Mouse (Mus musculus): ENCODE results near the gene Cyp11a1.
A peak's percentile ranks its signal among the peaks of the same experiment; 100 is the strongest.

Gene Cyp11a1

DNA sequence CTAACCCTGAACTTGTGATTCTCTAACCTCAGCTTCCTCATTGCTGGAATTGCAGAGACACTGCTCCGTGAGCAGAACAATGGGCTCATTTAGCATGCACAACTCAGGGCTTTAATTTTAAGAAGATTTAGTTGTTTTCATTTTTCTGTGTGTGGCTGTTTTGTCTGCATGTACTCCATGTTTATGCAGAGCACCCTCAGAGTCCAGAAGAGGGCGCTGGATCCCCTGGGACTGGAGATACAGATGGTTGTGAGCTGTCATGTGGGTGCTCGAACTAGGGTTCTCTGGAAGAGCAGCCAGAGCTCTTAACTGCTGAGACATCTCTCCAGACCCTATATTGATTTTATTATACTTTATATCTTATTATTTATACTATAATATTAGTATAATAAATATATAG is 3.4 kb downstream of the Cyp11a1 start:
- no peak for DNase-seq

DNA sequence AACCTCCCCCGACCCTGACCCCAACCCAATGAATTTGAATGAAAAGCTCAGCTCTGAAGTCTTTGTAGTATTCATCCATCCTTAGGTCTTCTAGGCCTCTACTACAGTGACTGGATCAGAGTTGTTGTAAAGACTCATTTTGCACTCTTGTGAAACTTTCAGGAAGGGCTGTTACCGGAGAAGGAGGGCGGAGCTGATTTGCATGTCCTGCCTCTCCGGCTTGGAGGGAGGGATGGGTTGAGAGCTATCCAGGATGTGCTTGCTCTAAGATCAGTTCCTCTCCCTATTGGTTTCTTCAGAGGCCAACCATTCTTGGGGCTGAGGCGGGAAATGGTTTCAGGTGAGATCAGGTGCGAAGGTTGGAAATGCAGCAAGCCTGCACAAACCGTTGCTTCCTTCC is 4.8 kb downstream of the Cyp11a1 start:
- DNase-seq: no peak

DNA sequence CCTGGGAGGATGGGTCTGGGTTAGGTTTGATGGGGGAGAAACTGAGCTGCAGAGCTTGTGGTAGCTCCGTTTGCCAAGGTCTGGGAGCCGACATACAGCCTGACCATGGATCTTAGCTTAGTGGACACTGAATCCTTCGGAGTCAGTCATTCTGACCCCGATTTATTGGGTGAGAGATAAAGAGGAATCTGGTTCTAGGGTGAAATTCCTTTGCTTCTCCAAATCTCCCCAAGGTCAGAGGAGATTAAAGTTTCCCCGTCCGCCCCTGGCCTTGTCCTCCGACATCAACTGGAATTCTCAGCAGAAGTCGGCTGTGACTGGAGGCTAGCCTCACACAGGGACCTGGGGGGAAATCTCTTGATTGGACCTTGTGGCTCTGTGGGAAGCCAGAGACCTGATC is 5.3 kb downstream of the Cyp11a1 start:
- no peak for DNase-seq

DNA sequence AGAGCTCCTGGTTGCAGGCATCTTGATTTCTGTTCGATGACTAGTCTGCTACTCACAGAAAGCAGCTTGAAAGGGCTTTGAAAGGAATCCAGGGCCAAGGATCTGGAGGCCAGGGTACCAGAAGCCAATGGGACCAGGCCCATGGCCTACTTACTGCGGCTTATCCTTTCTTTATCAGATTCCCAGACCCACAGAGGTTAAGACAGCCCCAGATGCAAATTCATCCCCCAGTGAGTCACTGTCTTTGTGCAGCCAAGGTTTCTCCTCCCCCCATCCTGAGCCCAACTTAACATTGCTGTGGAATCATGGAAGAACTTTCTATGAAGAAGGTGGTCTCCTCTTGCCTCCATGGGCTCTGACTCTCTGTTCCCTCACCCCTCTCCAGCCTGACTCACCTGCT is 6.3 kb downstream of the Cyp11a1 start:
- no peak for DNase-seq

DNA sequence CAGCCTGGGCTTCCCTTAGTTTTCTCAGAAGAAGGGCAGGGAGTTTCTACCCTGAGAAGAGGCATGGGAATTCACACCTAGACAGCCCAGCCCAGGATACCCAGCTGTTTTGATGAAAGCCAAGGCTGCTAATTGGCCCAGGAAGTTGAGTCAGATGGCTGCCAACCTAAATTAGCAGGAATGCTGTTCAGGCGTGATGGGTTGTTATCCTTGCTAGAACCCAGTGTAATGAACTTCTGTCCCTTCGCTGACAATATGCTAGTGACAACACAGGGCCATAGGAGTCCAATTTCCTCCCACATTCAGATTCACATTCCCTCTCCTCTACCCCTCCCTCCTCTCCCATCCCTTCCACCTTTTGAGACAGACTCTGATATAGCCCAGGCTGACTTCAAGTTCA is 6.7 kb downstream of the Cyp11a1 start:
- DNase-seq: no peak

DNA sequence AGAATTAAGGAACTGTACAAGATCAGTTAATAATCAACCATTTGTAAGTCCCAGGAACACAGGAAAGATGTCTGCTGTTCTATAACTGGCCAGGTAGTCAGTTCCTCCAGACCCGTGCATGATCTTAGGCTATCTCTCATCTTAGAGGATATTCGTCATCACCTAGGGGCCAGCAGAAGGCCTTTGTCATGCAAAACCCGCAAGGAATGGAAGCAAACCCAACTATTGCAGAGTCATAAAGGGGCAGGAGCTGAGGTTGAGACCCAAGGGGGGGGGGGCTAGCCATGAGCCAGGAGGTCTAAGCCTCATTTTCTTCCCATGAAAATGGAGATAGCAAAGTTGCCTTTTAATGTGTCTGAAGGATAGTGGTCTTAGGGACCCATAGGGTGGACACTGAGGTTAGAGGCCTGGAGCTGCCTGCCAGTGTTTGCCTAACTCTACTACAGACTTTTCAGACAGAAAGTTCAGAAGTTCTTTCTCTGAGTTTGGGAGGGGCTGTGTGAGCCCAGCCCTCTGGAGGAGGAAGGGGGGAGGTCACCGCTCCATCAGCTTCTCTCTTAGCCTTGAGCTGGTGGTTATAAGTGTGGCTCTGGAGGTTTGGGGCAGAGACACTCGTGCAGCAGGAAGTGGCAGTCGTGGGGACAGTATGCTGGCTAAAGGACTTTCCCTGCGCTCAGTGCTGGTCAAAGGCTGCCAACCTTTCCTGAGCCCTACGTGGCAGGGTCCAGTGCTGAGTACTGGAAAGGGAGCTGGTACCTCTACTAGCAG is 8.4 kb downstream of the Cyp11a1 start:
- no peak for DNase-seq

DNA sequence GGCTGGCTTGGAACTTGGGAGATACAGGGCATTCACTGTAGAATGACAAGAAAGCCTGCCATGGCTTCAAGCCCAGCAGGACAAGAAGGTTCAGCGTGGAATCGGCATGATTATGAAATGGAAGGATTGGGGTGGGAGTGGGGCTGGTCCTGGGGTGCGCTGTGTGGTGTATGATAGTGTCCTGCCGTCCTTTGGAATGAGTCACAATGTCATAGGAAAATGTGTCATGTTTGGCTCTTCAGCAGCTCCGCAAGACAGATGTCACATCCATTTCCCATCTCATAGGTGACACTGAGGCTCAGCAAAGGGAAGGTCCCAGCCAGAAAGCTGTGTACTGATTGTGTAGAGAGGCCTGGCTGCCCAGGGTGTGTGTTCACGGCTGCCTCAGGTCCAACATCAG is 9.6 kb downstream of the Cyp11a1 start:
- DNase-seq: no peak

DNA sequence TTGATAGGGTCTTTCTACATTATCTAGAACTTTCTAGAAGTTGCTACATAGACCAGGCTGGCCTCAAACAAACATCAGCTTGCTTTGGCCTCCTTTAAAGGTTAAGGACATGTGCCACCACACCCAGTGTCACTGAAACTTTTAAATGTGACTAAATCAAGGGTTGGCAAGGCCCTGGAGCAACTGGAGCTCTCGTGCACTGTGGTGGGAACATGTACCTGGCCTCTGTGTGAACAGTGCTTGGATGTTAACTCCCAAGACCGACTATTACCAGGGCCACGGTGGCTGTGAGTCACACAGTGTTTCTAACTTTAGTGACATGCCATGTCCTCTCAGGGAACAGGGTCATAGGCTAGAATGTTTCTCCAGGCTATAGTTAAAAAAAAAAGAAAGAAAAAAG is 10.8 kb downstream of the Cyp11a1 start:
- DNase-seq: no peak

DNA sequence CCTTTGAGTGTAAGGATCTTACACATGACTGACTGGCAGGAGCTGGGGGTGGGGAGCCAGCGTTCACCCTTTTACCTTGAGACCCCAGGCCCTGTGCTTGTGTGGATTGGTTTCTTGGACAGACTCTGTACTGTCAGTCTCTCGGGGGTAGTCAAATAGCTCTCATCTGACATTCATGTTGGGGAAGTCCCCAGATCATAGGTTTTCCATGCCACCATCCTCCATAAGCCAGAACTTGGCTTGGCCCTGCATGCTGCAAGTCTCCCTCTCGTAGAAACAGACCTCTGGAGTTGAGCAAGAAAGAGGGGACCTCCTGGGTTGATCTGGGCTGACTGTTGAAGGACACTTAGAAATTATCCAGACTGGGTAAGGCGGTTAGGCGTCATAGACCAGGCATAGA is 12.2 kb downstream of the Cyp11a1 start:
- DNase-seq: no peak

DNA sequence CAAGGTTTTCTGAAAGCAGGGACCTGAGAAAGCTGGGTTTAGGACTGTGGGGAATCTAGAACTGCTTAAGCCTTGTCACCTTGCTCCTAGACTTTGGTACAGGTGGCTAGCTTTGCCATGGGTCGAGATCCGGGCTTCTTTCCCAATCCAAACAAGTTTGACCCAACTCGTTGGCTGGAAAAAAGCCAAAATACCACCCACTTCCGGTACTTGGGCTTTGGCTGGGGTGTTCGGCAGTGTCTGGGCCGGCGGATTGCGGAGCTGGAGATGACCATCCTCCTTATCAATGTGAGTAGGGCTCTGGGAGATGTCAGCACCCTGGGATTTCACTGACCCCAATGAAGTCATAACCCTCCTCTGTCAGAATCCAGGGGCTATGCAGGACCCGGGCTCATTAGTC is 19.8 kb downstream of the Cyp11a1 start:
- no peak for DNase-seq

DNA sequence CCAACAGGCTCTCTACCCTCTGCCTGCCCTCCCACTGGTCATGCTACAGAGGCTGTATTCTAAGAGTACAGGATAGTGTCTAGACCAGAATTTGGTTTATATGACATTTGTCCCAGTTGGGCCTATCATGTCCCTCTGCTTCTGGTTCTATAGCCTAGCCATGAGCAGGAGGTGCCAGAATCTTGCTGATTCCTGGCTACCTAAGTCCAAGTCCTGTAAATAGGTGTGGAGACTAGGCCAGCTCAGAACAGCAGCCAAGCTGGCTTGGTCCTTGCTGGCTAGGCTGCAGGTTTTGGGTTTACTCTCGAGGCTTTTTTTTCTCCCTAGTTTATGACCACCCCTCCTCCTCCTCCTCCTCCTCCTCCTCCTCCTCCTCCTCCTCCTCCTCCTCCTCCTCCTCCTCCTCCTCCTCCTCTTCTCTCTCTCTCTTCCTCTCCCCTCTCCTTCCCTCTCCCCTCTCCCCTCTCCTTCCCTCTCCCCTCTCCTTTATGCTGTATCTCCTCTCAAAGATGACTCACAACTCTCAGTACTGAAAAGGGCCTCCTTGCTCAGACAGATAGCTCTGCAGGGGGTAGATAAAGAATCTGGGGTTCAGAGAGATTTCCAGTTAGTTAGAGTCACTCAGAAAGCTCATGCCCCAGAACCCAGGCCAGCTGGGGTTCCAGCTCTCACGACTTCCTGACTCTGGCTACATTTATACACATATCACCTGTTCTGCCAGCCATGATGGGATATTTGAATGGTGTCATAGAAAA is 21.4 kb downstream of the Cyp11a1 start:
- DNase-seq: peak; percentile 15 to 16

DNA sequence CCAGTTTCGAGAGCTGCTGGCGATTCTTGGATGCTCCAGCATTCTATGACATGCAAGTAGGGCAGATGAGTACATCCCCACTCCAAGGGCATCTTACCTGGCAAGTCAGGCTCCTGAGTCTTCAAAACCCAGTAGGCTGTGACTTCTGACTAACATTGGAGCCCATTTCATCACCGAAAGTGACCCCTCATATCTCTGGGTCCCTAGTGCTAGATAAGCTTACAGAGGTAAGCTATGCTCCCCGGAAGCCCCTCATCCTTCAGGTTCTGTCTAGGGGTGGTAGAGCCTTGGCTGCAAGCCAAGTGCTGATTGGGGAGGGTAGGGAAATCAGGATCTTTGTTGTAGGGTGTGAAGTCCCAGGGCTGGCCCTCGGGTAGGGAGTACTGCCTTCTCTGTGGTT is 22.6 kb downstream of the Cyp11a1 start:
- no peak for DNase-seq

DNA sequence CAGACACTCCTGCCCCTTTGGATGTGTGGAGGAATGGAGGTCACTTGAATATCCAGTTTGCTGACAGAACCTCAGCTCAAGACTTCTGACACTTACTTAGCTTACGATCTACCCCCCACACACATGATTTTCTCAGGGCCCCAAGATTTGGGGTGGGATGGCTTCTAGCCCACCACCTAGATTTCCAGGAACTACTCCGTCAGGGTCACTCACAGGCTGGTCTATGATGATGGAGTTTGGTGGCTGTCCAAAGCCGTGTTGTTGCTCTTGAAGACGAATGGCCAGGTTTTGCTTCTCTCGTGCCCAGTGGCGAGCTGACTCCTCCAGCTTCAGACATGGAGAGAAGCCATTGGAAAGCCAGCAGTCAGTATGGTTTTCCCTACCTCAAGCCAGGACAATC is 23.4 kb downstream of the Cyp11a1 start:
- no peak for DNase-seq

DNA sequence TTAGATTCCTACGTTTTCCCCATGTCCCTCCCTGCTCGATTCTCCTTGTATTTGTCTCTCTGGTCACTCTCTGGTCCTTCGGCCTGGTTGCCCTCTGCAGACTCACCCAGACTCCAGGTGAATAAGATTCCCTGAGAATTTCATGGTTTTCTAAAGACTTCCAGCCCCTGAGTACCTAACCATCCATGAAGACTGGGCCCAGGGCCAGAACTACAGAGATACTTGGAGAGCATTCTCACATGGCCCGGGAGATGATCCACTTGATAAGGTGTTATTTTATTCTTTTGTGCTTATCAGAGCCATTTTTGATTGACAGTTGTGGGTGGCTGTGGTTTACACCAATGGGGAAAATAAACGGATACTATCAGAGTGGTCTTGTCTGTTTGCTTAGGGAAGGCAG is 25.7 kb downstream of the Cyp11a1 start:
- no peak for DNase-seq

DNA sequence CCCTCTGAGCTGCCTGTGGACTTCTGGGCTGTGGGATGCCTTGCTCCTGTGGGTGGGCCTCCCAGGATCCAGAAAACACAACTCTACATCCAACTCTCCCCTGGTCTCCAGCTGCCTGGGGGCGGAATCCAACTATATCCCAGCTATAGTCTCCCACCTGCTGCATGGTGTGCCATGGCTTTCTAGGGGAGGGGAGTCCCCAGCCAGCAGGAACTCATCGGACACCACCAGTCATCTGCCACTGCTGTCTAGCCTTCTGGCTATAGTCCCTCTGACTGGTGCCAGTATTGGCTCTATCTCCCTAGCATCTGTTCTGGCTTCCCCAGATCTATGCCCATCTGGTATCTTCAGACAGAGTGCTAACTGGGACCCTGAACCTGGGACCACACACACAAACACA is 29.3 kb downstream of the Cyp11a1 start:
- no peak for DNase-seq

DNA sequence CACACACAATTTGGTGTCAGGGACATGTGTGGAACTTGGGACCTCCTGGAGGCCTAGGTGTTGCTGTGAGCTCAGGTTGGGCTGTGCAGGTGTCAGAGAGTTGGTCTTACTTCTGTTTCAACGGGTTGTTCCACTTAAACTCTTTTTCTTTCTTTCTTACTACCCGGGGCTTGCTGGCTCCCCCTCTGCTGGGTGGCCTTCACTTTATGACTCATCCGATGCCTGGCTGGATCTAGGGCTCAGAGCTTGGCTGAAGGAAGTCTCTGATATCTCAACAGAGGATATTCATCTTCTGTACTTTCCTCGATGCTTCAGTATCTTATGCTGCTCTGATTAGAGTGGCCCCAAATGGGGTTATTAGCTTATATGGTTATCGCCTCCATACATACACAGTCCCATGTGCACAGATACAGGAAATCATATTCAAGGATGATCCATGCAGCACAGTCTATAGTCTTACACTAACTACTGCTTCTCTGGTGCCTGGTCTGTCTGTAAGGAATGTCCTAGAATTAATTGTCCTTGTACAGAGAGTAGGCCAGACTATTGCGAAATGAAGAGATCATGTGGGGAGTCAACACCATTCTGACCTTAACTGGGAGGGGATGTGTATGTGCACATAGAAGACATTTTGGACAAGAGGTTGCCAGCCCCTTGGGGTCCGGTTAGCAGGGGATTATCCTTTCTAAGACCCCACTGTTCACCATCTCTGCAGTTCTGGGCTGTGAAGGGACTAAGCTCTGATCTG is 29.9 kb downstream of the Cyp11a1 start:
- DNase-seq: no peak

DNA sequence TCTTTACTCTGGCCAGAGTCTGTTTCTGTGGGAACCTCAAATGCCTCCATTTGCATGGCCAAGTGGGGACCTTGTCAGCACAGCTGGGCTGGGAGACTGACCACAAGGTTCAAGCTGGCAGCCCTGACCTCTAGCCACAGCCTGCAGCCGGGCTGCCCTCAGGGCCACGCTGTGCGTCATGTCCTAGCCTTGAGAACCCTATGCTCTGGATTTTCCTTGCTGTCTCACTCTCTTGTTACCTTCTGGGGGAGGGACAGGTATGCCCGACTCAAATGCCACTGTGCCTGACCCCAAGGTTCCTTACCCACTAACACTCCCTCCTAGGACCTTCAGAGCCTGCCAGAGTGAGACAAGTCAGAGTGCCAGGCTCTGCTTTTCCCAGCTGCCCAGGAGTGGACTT is 30.8 kb downstream of the Cyp11a1 start:
- DNase-seq: no peak

DNA sequence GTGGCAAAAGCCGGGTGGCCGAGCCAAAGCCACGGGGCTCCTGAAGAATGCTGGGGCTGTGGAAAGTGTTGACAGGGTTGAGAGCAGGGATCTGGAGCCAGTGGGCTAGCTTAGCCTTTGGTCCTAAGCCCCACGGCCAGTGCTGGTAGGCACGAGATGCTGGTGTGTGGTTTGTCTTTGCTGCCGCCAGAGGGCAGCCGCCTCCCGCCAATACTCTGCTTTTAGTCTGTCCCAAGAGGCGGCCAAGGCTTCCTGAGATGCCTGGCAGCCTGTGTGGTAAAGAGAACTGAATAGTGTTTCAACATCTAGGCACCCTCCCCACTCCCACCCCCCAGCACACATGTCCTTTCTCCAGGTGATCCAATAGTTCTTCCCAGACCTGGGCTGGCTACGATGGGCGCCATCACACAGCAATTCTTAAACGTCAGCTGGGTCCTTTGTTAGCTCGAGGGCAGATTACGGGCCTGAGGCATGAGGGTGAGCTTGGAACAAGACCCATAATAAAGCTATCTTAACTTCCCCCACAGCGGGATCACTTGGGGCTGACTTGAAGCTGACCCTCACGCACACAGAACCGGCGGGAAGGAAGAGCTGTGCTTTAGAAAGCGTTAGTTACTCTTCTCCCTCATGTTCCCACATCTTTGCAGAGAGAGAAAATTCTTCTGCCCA is 32.4 kb downstream of the Cyp11a1 start:
- DNase-seq: peak; percentile 69 to 87

DNA sequence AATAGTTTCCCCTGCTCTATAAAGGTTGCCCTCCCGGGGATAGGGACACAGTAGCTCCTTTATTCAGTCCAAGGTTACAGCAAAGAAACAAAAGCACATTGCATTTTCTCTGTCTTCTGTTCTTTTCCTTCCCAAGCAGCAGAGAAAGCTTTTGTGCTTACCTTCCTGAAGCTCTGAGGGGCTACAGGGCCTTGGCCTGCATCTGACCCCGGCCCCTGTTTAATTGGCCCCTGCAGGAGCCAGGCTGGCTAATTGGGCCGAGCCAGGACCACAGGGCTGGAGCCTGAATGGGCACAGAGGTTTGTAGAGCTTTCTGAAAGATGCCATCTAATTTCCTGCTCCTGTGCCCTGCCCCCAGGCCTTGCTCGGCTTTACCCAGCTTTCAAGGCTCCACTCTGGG is 34.8 kb downstream of the Cyp11a1 start:
- no peak for DNase-seq

DNA sequence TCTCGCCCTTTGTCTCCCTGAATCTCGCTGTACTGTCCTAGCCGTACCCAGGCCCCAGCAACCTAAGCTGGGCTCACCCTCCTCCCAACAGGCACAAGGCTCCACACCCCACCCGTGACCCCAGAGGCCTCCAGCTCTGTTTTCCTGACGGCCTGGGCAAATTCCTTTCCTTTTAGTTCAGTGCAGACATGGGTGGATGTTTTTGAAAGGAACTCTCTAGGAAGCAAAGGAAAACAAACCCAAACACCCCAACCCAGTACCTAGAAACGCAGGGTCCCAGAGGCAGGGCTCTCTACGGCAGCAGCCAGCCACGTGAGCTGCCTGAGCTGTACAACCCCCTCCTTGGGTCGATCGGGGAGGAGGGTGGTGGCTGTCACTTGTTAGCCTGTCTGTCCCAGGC is 36.2 kb downstream of the Cyp11a1 start:
- DNase-seq: no peak

DNA sequence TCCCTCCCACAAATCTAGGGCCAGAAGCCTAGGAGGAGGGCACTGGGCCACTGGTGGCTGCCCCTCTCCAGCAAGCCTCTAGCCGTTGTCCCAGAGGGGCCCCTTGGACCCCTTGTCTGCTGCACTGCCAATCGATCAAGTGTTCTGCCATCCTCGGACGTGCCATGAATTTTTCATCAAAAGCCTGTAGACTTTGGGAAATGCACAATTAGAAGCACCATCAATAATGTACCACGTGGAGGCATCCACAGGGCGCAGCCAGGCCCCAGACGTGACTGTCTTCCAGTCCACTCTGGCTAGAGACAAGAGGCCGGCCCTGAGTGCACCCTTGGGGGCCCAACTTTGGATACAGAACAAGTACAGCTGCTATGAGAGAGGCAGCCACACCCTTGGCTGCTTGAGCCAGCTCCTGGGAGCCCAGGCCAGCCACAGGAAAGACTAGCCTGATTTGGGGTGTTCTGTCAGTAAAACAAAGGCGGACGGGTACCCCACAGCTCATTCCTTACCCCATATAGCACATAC is 37.3 kb downstream of the Cyp11a1 start:
- DNase-seq: no peak

DNA sequence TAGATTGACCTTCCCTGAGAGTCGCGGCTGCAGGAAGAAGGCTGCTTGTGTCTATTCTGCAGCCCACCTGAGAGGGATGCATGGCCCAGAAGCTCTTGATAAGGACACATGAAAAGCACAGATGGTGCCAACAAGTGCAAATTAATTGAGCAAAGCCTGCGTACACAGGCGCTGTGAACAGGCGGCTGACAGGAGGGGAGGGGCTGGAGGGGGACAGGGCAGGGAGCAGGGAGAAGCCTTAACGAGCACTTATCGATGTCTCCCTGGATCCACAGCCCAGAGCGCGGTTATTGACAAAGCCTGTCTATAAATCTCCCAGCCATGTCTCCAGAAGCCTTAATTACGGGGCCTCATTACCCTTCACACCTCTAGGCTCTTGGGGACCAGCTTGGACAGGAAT is 38.6 kb downstream of the Cyp11a1 start:
- DNase-seq: no peak

DNA sequence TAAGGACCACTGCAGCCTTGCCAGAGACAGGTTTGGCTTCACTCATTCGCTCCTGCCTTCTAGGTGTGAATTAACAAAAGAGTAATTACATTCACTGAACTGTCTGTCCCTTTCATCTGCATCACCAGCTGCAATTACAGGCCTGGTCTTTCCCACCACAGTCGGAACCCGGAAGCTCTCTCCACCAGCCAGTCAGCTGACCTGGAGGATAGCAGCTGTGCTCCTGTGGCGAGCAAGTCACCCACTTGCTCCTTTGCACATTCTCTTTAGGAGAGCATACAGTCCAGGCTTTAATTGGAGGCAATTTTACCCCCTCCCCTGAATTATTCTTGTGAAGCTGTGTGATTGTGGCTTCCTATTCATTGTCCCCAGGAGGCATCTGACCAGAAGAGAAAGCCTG is 39.4 kb downstream of the Cyp11a1 start:
- DNase-seq: no peak

Measured in cerebellum, adult 18-20 months (tissue).